21 mouse cellular contexts compared by ENCODE assay signal in the genomic region with DNA sequence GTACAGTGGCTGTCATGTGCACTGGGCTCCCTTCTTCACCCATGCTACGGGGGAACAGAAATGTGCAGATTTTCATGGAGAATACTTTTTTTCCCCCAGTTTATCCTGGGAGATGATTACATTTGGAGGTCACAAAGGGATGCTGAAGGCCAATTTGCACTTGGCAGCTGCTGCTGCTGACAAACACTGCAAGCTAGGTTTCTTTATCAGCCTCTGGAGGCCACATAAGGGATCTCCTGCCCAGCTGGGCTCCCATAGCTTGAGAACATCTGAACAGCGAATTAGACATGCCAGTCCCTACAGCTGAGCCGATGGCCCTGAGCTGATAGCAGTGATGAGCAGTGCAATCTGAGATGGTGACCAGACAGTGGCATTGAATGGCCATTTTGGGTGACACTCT. TPM values are rescaled to one million over a fixed set of nuclear protein-coding genes. Genes with fewer than 3 reads are reported as not detected.
"Had no signal": no experiment of that assay in that cellular context is flagged by ENCODE, and none has a peak within 500 bp of the region (broad histone marks: within the 10 kb centered on the region; RNA-seq: fewer than 3 reads in every experiment).

No protein-coding gene starts in this region.

- H3K27me3 ChIP-seq: limb, embryonic 13.5 days; liver, embryonic 13.5 days; midbrain, embryonic 15.5 days; neural tube, embryonic 12.5 days; neural tube, embryonic 15.5 days; stomach, embryonic 15.5 days had no signal

- H3K9ac ChIP-seq: limb, embryonic 13.5 days; liver, embryonic 13.5 days; lung, embryonic 14.5 days; midbrain, embryonic 12.5 days; midbrain, embryonic 15.5 days; neural tube, embryonic 12.5 days; neural tube, embryonic 15.5 days; stomach, embryonic 15.5 days had no signal

- DNase-seq: kidney, postnatal 25 days; layer of hippocampus, adult 9-11 months; liver; liver, embryonic 13.5 days; lung, embryonic 14.5 days; retina, postnatal 1 day; right cerebral cortex, postnatal 25 days; spleen, adult 18-20 months; thymus, postnatal 25 days had no signal

- ATAC-seq: lung, postnatal 0 days; midbrain, embryonic 15.5 days had no signal

- H3K4me2 ChIP-seq: limb, embryonic 13.5 days; liver, embryonic 13.5 days; lung, embryonic 14.5 days; midbrain, embryonic 12.5 days; midbrain, embryonic 15.5 days; neural tube, embryonic 12.5 days; neural tube, embryonic 15.5 days; stomach, embryonic 15.5 days had no signal

- H3K9me3 ChIP-seq: limb, embryonic 10.5 days; limb, embryonic 13.5 days; liver, embryonic 13.5 days; midbrain, embryonic 12.5 days; midbrain, embryonic 15.5 days; neural tube, embryonic 12.5 days; neural tube, embryonic 15.5 days; stomach, embryonic 15.5 days had no signal

- H3K36me3 ChIP-seq: limb, embryonic 10.5 days; limb, embryonic 13.5 days; liver, embryonic 13.5 days; midbrain, embryonic 12.5 days; midbrain, embryonic 15.5 days; neural tube, embryonic 12.5 days; neural tube, embryonic 15.5 days; stomach, embryonic 15.5 days had no signal

- H3K4me3 ChIP-seq: layer of hippocampus, adult 2 months; limb, embryonic 10.5 days; limb, embryonic 13.5 days; liver, embryonic 13.5 days; midbrain, embryonic 12.5 days; midbrain, embryonic 15.5 days; neural tube, embryonic 12.5 days; neural tube, embryonic 15.5 days; stomach, embryonic 15.5 days had no signal

- H3K27ac ChIP-seq: kidney, postnatal 0 days; layer of hippocampus, adult 2 months; limb, embryonic 10.5 days; limb, embryonic 13.5 days; liver, embryonic 13.5 days; macrophage; midbrain, embryonic 12.5 days; midbrain, embryonic 15.5 days; neural tube, embryonic 12.5 days; neural tube, embryonic 15.5 days; stomach, embryonic 15.5 days had no signal

RNA-seq across cellular contexts. Expression of gene Slc6a19, which starts 54.9 kb away (rescaled TPM):
- total RNA-seq: layer of hippocampus, adult 2 months; left cerebral cortex, adult 18-20 months had no signal
- polyA plus RNA-seq: limb, embryonic 10.5 days; lung, postnatal 0 days had no signal
